Mouse (Mus musculus) heart, postnatal 4 days (tissue): ENCODE data around the gene Lrmda. TPM values are rescaled to one million over a fixed set of nuclear protein-coding genes. Genes with fewer than 3 reads are reported as not detected.

ENCODE experiments used
- DNase-seq: peaks from one replicate; pipeline ENCODE4 v3.0.0; 2021
- total RNA-seq, 2 experiments: library from RNA; stranded (reverse); gene quantifications; 2 replicates each; pipeline ENCODE4 v1.2.3; 2021

Gene Lrmda
- total RNA-seq = 1 to 10 TPM in 1 of 2 experiments, under 1 TPM in 1; 0.68 to 1.5 TPM

DNA sequence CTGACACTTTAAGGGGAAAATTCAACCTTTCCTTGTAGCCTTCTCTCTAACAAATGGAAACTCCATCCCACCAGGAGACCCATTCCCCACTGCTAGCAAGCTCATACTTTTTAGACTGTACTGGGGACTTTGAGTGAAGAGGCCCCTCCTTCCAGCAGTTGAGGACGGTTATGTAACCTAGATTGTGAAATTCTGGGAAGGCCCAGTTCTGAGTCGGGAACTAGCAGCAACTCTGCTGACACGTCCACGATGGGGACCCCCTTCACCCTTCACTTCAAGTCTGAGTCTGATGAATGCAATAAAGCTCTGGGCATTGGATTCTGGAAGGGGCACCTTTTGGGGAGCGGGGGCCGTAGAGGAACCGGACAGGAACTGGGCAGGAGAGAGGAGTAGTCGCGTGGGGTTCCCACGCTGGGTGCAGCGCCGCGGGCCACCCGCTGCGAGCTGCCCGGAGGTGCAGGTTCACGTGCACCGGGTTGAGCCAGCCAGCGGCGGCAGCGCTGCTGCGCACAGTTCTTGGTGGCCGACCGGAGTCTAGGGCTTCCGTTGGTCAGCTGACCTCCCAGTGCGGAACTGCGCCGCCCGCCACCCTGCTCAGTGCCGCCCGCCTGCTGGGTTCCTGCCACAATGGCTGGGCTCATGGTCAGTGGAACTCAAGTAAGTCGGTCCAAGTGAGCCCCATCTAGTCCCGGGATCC lies at the start of gene Lrmda:
Gene Lrmda, plus strand, starts transcription at position 461 of the 697 bp plus-strand sequence.
- DNase-seq = peak; percentile 75

DNA sequence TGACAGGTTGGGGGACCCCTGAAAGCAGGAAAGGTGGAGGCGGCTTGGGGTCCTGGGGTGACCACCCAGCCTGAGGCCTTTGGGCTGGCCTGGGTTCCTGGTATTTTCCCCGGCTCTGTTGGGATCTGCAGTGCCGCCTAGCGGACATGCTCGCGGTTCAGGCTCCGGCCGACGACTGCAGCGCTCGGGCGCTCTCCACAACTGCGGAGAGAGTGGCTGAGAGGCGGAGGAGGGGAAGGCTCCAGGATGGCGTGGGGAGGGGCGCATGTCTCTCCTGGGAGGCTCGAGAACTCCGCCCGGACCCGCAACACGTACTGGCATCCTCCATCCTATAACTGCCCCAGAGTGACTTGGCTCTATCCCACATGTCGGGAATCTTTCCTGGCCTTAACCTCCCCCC lies 38.0 kb upstream of the Lrmda start:
- DNase-seq = peak; percentile 88

GRCm38 (mm10) chr14:21982096-21982591 lies 37.4 kb upstream of the Lrmda start:
- DNase-seq = peak; percentile 18

DNA sequence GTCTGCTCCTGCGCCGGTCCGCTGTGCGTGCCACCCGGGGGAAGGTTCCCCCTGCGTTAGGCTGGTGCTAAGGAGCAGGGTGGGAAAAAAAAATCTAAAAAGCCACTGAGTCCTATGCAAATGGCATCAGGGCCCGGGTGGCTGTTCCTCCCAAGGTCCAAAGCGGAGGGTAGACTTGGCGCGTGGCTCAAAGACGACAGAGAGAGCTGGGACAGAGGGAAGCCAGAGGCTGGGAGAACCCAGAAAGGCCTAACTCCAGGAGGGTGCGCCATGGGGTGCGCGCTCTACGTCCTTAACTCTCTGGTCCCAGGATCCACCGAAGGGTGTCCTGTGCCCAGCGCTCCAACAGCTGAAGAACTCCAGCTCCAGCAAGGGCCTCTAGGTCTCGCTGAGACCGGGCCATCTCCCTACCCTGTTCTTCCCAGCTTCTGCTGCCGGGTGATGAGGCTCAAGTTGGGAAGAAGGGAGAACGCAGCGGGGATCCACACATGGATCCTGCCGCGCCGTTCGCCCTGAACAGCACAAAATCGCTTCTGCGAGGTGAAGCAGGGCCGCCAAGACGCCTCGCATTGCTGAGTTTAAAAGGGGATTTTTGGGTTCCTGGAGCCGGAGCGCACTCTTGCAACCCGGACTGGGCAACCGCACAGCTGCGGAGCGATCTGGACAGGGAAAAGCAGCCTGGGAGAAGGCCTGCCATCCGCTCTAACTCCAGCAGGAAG lies 36.8 kb upstream of the Lrmda start:
- peak; percentile 28 for DNase-seq

- DNase-seq = peak; percentile 41
Observed at GRCm38 (mm10) chr14:21983311-21983949, 36.1 kb upstream of the Lrmda start.

DNA sequence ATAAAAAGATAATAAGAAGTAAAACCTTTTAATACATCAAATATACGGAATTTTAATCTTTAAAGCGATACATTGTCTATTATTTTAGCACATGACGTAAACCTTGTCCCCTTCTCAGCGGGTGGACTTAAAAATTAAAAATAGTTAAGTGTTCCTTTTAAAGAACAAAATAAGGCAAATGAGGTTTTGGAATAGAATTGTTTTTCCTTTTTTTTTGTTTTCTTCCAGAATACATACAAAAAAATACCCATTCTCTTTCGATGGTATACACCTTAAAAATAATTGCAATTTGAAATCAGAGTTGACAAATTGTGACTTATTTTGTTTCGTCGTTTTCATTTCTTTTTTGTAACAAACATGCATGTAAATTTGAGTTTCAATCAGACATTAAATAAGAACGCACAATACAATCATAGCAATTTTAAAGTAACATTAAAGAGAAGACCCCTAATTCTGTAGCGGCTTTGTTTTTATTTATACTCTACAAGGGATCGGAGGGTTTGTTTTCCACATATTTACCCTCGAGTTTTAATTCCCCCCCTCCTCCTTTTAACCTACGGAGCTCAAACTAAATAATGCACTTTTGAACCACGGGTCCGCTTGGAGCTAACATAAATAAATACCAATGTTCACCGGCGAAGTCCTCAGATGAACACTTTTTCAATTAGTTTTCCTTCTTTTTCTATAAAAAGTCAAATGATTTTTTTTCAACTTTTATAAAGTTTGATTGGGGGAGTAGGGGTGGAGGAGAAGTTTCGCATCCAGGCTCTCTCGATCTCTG lies 35.4 kb upstream of the Lrmda start:
- no peak for DNase-seq

GRCm38 (mm10) chr14:21984757-21985425 lies 34.6 kb upstream of the Lrmda start:
- peak; percentile 22 for DNase-seq

DNA sequence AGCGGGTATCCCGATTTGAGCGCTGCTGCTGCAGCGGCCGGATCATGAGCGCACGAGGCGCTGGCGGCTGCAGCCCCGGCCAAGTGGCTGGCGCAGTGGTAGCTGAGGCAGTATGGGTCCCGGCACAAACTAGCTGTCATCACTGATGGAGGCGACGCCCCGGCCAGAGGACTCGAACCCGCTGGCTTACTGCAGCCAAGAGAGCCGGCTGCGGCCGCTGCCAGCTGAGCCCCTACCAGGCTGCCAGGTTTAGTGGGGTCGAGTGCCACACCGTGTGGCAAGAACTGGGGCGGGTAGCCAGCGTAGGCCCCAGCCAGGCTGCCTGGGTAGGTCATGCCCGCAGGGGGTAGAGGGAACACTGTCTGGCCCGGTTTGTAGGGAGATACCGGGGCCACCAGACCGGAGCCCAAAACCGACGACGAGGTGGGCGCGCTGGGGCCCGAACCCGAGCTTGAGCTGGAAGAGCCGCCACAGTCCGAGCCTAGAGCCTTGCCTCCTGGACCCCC lies 34.0 kb upstream of the Lrmda start:
- peak; percentile 17 for DNase-seq

DNA sequence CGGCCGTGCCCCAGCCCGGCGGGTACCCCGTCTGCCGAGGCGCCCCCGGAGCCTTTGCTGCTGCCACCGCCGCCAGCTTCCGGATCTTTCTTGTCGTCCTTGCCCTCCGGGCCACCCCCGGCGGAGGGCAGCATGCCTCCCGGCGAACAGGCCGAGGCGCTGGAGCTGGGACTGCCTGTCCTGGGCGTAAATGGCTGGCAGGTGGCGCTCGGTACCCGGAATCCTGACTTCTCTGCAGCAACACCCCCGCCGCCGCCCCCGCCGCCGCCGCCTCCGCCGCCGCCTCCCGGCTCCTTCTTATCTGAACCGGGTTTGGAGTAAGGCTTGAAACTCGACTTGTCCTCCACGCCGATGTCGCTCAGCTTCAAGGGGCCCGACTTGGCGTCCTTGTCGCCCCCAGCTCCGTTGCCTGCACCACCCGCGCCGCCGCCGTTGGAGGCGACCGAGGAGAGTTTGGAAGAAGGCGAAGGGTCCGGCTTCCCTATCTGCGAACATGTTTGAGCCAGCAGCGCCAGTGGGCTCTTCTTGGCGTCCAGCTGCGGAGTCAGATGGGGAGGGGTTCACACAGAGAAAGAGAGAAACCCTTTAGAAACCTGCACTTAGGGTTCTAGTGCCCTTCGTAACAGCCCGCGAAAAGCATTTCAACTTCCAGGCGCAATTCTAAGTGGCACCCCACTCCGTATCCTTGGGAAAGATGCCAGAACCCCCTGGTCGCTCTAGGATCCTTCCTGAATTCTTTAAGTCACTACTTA lies 33.4 kb upstream of the Lrmda start:
- peak; percentile 89 for DNase-seq

GRCm38 (mm10) chr14:21986733-21987659 lies 32.5 kb upstream of the Lrmda start:
- DNase-seq = peak; percentile 54

DNA sequence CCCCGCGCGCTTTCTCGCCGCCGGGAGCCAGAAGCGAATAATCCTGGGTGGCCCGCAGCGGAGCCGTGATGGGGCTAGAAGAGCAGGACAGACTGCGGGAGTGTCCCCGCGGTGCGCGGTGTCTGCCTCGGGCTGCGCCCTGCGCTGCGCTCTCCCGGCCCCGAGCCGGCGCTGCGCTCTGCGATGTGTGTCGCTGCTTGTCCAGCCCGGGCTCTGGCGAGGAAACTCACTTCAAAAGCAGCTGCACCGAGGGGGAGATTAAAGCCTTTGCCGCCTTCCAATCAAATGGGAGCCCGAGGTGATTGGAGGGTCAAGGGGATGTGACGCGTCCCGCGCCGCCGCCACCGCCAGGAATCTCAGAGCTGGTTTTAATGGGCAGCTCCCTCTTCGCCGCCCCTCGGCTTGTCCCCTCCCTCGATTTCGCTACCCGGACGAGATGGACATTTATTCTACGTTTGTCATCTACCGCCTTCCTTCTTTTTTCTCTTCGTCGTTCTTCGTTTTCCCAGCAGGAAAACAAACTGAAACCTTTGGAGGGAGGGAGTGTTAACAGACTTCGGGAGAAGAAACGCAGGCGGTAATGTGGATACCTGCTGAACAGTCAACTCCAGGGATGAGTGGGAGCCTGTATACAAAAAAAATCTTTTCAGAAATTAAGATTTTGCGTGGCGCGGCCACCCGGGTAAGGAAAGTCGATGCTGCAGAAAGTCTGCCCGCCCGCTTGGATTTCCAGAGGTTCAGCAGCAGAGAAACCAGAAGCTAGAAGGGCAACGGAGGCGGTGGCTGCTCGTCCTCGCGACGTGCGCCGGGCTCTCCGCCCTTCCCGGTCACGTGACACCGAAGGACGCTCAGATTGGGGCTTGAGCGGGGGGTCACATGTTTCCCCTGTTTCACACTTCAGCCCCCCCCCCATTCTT lies 31.6 kb upstream of the Lrmda start:
- peak; percentile 93 for DNase-seq

DNA sequence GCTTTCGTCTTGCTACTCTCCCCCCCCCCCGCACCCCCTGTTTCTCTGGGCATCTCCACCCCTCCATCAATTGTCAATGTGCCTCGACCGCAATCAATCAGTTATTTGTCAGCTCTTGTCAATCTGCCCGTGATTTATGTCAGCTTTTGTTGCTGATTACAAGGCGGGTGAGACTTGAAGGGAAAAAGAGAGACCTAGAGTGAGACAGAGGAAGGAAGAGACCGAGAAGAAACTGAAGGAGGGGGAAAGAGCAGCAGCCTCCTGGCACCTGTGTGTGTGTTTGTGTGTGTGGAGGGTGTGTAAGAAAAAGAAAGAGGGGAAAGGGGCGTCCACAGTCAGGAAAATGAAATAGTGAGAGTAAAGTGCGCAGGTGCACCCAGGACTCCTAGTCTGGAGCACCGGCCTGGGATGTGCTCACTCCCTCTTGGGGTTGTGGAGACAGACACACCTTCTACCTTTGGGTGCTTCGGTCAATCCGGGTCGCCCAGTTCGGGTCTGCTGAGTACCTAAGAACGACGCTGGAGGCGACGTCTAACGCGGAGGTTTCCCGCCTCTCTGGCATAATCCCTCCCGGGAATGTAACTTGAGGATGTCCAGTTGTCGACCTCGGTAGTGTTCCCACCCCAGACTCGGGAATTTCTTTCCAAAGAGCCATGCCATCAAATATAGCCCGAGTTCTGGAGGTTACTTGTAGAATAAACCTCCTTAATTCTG lies 30.8 kb upstream of the Lrmda start:
- DNase-seq = peak; percentile 22

DNA sequence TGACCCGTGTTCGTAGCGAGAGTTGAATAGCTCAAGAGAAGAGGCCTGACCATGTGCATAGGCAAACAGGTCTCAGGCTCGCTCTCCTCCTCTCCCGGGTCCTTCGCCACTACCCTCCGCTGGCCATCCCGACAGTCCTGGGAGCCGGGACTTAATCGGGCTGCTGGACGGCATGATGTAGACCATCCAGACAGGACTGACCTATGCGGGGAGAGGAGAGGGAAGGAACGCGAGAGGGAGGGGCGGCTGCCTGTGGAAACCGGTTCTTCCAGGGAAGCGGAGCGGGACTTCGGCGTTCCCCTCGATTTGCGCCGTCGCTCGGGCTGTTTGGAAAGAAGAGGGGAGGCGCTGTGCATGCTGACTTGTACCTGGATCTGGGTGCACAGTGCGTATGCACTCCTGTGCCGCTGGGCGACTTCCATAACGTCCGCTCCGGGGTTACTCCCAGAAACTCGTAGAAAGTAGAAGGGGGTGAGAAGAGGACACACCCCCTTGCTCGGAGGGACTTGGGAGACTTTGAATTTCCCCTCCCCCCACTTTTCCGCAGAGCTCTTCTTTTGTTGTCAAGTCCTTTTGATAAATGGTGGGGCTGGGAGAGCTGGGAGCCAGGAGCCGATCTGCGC lies 30.1 kb upstream of the Lrmda start, which contains the start of gene Zfp503:
Gene Zfp503, minus strand, starts transcription at position 311 of the 623 bp plus-strand sequence.
- peak; percentile 39 for DNase-seq

DNA sequence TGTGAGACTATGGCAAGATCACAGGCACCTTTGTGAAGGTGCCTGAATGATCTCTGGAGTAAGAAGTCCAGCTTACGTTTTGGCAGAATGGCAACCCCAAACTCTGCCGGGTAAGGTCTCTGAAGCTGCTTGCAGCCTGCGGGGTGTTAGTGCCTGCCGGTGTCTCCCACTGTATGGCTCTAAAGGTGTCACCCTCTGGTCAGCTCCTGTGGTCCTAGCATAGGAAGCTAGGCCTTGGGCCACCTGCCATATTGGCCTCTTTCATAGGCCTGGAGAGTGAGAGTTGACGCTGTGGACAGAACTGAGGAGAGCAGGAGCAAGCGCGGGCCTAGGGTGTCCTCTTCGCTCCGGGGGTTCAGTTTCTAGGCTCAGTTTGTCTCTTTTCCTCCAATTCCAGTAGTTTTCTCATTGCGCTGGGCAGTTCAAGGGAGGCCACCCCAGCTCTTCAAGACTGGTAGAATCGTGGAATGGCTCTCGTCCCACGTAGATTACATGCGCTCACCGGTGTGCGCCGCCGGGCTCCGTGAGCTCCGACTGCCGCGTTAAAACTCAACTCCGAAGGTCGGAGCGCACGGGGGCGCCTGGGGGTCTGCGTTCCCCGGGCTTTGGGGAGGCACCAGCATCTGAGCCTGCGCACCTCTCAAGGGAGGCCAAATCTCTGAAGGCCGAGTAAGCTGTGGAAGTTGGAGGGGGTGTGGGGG lies 29.0 kb upstream of the Lrmda start:
- no peak for DNase-seq

- no peak for DNase-seq
Observed at GRCm38 (mm10) chr14:21991251-21991780, 28.2 kb upstream of the Lrmda start.

DNA sequence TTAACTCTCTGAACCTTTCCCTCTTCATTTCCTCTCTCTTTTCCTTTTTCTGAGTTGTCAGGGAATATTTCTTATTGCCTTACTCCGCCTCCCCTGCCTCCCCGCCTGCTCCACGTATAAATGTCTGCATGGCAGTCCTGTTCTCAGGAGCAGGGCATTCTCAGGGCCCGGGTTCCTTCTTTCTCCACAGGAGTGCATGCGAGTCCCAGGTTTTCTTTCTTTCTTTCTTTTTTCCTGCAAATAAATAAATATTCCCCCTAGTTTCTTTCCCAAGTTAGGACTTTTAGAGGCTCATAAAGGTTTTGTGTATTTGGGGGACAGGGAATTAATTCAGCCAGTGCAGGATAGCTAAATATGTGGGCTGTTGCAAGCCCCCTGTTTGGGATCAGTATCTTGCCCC lies 27.7 kb upstream of the Lrmda start:
- DNase-seq = no peak
